Mouse (Mus musculus) bone marrow, adult 2 months (tissue): ENCODE measurements at regions not wholly inside any gene's neighbourhood (a gene's known extent, or its start where the extent isn't known, plus 50 kb on each side); places are given as distances from the start of the nearest gene placed in this dataset.

Experiments used
- CTCF ChIP-seq: fragments of 200-500 bp; IDR thresholded peaks from 2 replicates; pipeline ENCODE4 v1.5.1; 2011; ENCODE audit warnings: low read length, control low read depth; ENCODE audit not compliant: control insufficient read depth, insufficient read depth
- POLR2A ChIP-seq: fragments of 200-500 bp; IDR thresholded peaks from 2 replicates; pipeline ENCODE4 v1.6.1; 2011; ENCODE audit warnings: low read depth, mild to moderate bottlenecking, control low read depth, low read length, borderline replicate concordance; ENCODE audit not compliant: control insufficient read depth

GRCm38 (mm10) chr9:61233251-61233650 is 138.9 kb upstream of the Tle3 start:
- TF ChIP-seq POLR2A (no peak), CTCF (no peak)
